Mouse (Mus musculus) adrenal gland, postnatal 10 days (tissue): ENCODE data around the gene Tbc1d1. TPM values are rescaled to one million over a fixed set of nuclear protein-coding genes. Genes with fewer than 3 reads are reported as not detected.

Source experiments
- DNase-seq: peaks from one replicate; pipeline ENCODE4 v3.0.0; 2021; ENCODE audit warnings: mixed read lengths
- total RNA-seq, 2 experiments: library from RNA; stranded (reverse); gene quantifications; 2 replicates each; pipeline ENCODE4 v1.2.3; 2021

Gene Tbc1d1
- total RNA-seq, 2 experiments from 2014 or later, result 15.8 to 16.7 TPM

DNA sequence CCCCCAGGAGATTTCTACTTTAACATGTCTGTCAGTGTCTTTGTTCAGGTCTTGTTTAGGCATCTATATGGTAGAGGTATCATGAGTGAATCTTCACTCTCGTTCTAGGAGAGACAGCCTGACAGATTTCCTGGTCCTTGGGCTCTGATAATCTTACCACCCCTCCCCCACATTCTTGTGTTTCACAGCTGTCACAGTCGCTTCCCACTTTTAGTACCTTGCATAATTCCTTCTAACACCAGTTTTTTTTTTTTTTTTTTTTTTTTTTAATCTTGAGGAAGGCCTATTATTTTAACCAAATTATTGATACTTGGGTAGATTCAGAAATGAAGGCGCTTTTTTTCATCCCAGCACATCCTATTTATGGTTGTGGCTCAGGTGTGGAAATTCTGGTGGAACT, 81.6 kb downstream of the Tbc1d1 start:
- DNase-seq, result no peak

- DNase-seq, result no peak
These were observed 83.0 kb downstream of the Tbc1d1 start for GRCm38 (mm10) chr5:64238894-64239652.

DNA sequence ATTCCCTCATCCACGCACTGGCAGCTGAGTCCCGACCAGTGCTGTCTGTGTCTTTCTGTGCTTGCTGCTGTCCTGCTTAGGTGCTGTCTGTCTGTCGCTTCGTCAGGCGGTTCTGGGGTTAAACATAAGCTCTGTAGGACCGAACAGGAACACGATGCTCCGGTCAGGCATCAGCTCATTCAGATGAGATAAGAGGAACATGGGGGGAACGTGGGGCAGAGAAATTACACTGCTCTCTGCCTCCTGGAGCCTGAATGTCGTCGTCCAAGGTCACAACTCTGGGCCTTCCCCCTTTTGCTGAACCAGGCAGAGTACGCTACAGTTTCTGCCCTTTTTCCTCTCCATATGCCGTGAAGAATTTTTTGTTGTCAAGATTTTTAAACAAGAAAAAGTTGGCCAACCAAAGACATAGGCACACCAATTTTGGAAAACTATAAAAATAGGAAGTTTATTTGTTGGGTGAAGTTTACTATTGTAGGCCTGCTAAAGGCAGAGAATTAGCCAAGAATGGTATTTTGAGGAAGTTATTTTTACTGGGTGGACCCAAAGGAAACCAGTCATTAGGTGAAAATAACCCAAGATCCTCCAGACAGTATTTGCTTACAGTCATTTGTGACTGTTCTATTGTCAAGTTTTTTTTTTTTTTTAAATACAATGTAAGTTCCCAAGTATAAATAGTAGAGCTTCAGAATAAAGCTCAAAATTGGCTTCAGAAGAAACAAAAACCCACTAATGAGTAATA, 85.0 kb downstream of the Tbc1d1 start:
- DNase-seq, result peak; percentile 18

- DNase-seq, result no peak
These were observed 85.8 kb downstream of the Tbc1d1 start for GRCm38 (mm10) chr5:64241867-64242266.

- DNase-seq, result no peak
These were observed 86.8 kb downstream of the Tbc1d1 start for GRCm38 (mm10) chr5:64242795-64243455.

DNA sequence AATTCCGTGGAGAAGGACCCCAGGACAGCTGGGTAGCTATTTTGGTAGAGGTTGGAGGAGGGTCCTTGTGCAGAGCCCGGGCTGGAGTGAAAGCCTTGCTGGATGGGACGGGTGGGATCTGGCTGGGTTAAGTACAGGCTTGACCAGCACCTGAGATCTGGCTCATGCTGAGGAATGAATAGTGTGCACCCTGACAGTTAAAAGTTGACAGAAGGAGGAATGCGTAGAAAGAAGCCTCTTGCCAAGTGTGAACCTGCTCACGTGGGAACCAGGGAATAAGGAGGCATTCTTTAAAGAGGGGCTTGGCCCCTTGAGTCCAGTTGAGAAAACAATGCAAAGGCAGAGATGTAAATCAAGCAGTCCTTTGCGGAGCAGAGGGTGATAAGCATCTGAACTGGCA, 87.6 kb downstream of the Tbc1d1 start:
- no peak for DNase-seq

DNA sequence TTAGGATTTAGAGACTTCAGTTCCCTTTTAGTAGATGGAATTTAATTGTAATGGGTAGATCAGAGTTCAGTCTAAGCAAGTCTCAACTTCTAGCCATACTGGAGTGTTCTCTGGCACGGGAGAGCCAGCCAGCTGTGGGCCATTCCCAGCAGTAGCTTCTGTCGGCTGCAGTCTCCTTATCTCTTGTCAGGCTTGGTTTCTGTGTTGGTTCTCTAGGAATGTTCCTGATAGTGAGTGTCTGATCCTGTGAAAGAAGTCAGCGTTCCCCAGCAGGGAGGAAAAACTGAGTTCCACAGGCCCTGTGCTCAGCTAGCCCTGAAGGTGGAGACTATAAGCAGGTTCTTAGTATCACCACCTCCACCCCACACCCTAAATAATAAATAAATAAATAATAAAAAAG, 88.2 kb downstream of the Tbc1d1 start:
- DNase-seq, result no peak

GRCm38 (mm10) chr5:64244745-64245144, 88.6 kb downstream of the Tbc1d1 start:
- no peak for DNase-seq

- DNase-seq, result no peak
These were observed 95.3 kb downstream of the Tbc1d1 start for GRCm38 (mm10) chr5:64251435-64251834.

- no peak for DNase-seq
These were observed 98.2 kb downstream of the Tbc1d1 start for GRCm38 (mm10) chr5:64254278-64254677.

DNA sequence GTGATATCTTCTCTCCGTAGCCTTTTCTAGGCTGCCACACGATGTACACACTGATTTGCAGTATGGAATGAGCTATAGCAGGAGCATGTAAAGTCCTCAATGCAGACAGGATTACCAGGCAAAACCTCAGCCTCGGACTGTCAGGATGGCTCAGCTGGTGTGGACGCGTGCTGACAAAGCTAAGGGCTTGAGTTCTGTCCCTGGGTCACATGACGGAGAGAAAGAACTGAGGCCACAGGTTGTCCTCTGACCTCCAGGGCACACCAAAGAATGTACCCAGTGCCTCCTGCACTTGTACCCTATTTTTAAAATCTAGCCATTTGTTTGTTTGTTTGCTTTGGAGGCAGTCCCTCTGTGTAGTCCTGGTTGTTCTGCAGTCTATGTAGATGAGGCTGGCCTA, 98.9 kb downstream of the Tbc1d1 start:
- DNase-seq, result no peak

- DNase-seq, result no peak
These were observed 107.2 kb downstream of the Tbc1d1 start for GRCm38 (mm10) chr5:64263348-64263747.

DNA sequence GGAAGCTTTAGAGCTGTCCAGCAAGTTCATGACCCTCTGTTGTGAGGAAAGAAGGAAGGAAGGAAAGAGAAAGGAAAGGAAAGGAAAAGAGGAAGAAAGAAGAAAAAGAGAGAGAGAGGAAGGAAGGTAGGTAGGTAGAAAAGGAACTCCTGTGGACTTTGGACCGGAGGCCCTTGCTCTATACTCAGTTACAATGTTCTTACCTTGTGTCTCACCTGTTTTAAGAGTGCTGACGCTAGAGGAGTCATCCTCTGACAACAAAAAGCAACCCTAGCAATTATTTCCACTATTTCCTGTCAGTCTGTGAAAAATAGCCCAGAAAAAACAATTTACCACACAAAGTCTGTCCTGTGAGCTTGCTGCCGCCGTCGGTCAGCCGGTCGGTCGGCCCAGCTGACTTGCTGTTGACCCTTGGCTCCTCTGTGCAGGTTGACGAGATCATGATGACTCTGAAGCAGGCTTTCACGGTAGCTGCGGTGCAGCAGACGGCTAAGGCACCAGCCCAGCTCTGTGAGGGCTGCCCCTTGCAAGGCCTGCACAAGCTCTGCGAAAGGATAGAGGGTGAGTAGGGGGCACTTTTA, 107.9 kb downstream of the Tbc1d1 start:
- DNase-seq, result no peak

DNA sequence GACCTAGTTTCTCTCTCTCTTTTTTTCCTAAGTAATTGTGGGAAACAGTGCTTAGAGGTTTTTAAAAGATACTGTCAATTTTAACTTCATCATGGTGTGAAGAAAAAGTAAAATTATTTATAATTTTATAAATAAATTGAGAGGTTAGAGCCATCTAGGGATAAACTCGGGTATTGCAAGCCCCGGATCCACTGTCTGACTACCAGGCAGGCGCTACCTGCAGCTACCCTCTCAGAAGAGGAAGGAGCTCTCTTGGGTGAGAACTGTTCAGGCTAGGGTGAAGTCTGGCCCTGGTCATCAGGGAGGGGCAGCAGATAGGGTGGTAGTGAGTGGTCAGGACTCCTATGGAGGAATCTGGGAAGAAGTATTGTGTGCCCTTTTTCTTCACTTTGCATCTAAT, 109.0 kb downstream of the Tbc1d1 start:
- DNase-seq, result peak; percentile 65

DNA sequence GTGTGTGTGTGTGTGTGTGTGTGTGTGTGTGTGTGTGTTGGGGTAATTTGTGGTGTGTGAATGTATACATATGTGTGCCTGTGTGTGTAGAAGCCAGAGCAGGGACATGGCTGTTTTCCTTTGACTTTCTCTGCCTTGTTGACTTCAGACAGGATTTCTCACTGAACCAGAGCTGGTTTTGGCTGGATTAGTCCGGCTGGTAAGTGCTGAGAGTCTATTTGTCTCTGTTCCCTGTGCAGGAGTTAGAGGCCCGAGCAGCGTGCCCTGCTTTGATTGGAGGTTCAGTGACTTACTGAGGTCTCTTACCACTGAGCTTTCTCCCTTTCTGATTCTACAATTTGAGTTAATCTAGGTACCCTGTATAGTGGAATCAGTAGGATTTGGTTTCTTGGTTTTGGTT, 109.8 kb downstream of the Tbc1d1 start:
- no peak for DNase-seq

GRCm38 (mm10) chr5:64266534-64266933, 110.4 kb downstream of the Tbc1d1 start:
- DNase-seq, result no peak

GRCm38 (mm10) chr5:64267279-64267678, 111.2 kb downstream of the Tbc1d1 start:
- no peak for DNase-seq

- no peak for DNase-seq
These were observed 113.6 kb downstream of the Tbc1d1 start for GRCm38 (mm10) chr5:64269669-64270068.

DNA sequence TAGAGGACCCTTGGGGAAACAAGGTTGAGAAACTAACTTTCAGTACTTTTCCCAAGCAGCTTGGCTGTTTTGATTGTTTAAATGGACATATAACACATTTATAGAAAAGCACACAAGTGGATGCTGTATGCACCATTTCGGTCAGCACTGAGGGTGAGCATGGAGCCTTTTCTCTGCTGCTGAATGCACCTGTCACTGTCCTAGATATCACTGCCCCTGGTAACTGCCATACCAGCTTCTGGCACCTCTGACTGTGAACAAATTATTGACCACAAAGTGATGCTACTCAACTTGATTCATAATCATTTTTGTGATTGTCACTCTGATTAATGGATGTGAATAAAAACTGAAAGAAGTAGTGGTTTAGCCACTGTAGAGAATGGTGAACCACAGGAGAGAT, 117.4 kb downstream of the Tbc1d1 start:
- no peak for DNase-seq

DNA sequence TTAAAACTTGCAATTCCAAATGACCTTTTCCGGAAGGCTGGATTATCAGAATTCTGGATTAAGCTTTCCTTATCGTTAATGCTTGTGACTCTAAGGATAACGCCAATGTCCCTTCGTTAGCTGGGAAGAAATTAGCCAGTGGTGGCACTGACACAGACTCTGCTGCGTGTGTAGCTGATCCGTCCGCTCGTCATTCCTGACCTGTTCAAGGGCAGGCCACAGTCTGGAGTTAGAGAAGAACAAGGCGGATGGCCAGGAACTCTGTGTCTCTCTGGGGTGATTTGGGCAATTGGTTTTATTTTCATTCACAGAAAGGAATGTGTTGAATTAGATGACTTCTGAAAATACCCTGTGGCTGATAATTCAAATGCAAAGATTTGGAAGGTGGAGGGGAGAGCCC, 118.2 kb downstream of the Tbc1d1 start:
- DNase-seq, result no peak

GRCm38 (mm10) chr5:64274738-64275451, 118.8 kb downstream of the Tbc1d1 start:
- peak; percentile 60 for DNase-seq

GRCm38 (mm10) chr5:64277646-64278191, 121.6 kb downstream of the Tbc1d1 start:
- no peak for DNase-seq
